Mouse (Mus musculus) liver, embryonic 14.5 days (tissue): ENCODE data around the gene Lrrc75a.

Experiments used
- CTCF ChIP-seq: IDR thresholded peaks from 2 replicates; pipeline ENCODE4 v1.5.1; 2016; ENCODE audit warnings: antibody characterized with exemption, low read depth, control low read depth
- EP300 ChIP-seq: IDR thresholded peaks from 2 replicates; pipeline ENCODE4 v1.6.1; 2016; ENCODE audit warnings: antibody characterized with exemption, low read depth

DNA sequence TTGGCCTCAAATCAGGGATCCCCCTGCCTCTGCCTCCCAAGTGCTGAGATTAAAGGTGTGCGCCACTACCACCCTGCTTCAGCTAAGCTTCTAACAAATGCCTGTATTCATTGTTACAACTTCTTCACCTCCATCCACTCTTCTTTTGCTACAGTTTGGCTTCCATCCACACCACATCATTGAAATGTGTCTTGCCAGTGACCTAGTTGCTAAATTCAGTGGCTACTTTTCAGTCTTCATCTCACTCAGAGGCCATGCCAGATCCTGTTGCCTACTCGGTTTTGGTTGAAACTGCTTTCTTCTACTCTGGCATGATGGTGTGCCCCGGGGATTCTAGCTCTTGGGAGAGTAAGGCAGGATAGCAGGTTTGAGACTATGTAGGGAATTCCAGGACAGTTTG, 3.2 kb upstream of the Lrrc75a start:
- TF ChIP-seq CTCF = no peak
- TF ChIP-seq EP300 = no peak
